Mouse (Mus musculus): Measurements from ENCODE around the gene Stmn1. TPM values are rescaled to one million over a fixed set of nuclear protein-coding genes. Genes with fewer than 3 reads are reported as not detected.

Stmn1 gene
- total RNA-seq, 2 experiments from 2014 or later: 425 to 454 TPM

- no peak for DNase-seq (ENCODE audit: low spot score in 2 of 2)
Observed at GRCm38 (mm10) chr4:134457130-134457825, 10.8 kb upstream of the Stmn1 start.

GRCm38 (mm10) chr4:134458856-134459255 lies 9.3 kb upstream of the Stmn1 start:
- no peak for DNase-seq (ENCODE audit: low spot score in 2 of 2)

GRCm38 (mm10) chr4:134460277-134460676 lies 7.8 kb upstream of the Stmn1 start:
- DNase-seq (ENCODE audit: low spot score in 2 of 2): no peak

- DNase-seq (ENCODE audit: low spot score in 2 of 2): no peak
Observed at GRCm38 (mm10) chr4:134461252-134461651, 6.9 kb upstream of the Stmn1 start.

- DNase-seq (ENCODE audit: low spot score in 2 of 2): no peak
Observed at GRCm38 (mm10) chr4:134465789-134466188, 2.3 kb upstream of the Stmn1 start.

- DNase-seq (ENCODE audit: low spot score in 2 of 2): no peak
Observed at GRCm38 (mm10) chr4:134466381-134467262, 1.5 kb upstream of the Stmn1 start.

GRCm38 (mm10) chr4:134467435-134468214 lies 495 bp upstream of the Stmn1 start:
- no peak for DNase-seq (ENCODE audit: low spot score in 2 of 2)

DNA sequence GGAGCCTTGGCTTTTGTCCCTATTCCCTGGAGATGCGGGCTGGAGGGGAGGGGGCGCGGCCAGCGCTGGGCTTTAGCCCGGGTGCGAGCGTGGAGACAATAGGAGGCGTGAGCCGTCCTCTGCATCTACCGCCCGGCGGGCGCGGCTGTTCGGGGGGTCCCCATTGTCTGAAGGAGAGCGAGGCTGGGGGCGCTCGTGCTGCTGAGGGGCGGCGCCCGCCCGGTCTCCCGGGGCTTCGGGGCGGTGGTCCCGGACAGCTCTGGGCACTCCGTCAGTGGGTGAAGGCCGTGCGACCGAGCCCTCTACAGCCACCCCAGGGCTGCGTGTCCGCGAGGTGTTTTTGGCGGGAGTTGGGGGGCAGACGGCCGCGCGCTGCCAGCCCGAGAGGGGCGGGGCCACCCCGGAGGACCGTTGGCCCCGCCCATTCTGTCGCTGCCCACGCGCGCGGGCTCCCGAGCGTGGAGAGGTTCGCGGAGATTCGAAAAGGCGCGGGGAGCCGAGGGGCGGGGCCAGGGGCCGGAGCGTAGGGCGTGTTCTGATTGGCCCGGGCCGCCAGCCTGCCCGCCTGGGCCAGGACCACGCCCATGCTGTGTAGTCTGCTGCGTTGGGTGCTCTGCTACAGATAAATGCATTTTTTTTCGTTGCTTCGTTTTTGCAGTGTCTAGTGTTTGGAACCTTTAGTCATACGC lies 602 bp downstream of the Stmn1 start:
- peak; percentile 90 to 95 for DNase-seq (ENCODE audit: low spot score in 2 of 2)

DNA sequence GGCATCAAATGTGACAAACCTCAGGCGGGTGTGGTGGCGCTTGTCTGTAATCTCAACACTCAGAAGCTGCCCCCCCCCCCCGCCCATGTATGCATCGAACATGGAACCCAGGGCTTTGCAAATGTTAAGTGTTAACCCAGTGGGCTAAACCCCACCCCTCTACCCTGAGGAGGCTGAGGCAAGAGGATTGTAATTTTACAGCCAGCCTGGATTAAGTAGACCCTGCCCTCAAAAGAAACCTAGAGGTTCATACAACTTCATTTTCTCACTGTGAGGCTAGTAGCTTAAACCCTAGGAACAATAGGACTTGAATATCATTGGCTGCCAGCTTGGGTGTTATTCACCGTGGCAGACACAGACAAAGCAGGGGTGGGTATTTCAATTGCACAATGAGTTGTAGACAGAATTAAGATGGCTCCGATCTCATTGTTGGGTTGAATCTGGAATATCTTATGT lies 1.2 kb downstream of the Stmn1 start:
- DNase-seq (ENCODE audit: low spot score in 2 of 2): no peak

DNA sequence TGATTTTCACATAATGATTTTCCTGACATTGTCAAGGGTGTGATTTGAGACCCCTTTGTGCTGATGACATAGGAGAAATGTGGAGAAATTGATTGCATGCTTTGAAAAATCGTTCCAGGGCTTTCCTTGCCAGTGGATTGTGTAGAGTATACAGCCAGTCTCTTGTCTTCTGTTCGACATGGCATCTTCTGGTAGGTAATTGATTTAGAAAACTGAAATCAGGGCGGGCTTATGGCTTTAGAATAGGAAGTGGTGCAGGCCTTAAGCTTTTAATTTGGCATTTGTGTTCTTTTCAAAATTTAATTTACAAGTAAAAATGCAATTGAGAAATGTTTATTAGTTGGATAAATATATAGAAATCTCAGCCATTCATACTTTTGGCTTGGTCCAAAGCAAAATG lies 1.9 kb downstream of the Stmn1 start:
- DNase-seq (ENCODE audit: low spot score in 2 of 2): no peak

DNA sequence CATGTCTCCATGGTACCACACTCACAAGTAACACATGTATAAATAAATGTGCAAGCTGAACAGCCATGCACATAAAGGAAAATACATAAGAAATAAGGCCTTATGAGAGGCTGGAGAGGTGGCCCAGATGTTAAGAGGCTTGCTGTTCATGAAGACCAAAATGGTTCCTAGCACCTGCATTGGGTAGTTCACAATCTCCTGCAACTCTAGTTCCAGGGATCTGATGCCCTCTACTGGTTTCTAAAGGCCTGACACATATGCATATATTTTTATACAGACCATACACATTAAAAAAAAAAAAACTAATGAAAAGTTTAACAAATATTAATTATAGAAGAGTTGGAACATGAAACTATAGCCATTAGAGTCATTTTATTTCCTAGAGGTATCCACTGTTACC lies 3.3 kb downstream of the Stmn1 start:
- no peak for DNase-seq (ENCODE audit: low spot score in 2 of 2)

- no peak for DNase-seq (ENCODE audit: low spot score in 2 of 2)
Observed at GRCm38 (mm10) chr4:134473764-134474163, 5.6 kb downstream of the Stmn1 start.

DNA sequence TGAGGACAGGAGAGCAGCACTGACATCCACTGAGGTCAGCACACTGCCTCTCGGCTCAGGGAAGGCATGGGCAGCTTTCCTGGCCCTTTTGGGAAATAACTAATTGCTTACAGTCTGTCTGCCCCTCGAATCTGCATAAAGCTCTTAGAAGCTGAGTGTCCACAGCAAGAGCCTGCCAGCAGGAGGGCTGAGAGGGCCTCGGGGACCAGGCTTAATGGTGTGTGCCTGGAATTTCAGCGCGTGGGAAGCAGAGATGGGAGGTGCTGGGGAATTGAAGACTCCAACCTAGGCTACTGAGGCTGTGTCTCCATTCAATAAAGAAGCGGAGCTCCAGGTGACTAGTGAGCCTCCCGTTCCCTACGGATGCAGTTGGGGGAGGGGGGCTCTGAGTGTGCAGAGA lies 6.1 kb downstream of the Stmn1 start:
- no peak for DNase-seq (ENCODE audit: low spot score in 2 of 2)

- no peak for DNase-seq (ENCODE audit: low spot score in 2 of 2)
Observed at GRCm38 (mm10) chr4:134476899-134477298, 8.8 kb downstream of the Stmn1 start.

DNA sequence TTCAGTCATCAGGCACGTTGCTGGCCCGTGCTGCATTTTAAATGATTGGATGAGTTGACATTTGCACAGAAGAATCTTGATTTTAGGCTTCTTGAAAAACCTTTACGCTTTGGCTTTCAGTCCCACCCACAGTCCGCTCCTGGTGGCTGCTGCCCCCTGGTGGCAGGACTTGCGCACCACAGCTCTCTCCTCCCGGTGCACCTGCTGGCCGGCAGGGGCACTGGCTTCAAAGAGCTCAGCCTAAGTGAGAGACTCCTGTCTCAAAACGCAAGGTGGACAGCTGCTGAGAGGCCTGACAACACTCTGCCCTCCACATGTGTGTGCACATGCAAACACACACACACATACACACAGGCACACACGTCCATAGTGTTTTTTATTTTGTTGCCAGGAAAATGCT lies 9.9 kb downstream of the Stmn1 start:
- DNase-seq (ENCODE audit: low spot score in 2 of 2): peak; percentile 93 to 94

GRCm38 (mm10) chr4:134479839-134480238 lies 11.7 kb downstream of the Stmn1 start:
- no peak for DNase-seq (ENCODE audit: low spot score in 2 of 2)

DNA sequence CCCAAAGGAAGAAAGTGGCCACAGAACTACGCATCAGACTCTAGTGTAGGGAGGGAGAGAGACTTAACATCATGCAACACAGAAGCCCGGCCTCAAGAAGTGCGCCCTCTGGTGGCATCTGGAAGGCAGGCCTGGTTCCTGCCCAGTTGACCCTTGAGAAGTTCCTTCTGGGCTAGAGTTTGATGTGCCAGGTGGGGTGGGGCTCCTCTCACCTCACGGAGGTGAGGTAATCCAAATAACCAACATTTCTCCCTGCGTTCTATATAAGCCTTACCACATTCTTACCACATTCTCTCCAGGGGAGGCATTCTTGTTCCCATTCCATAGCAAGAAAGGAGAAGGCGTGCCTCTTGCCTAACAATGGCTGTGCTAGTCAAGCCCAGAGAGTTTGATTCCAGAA lies 12.7 kb downstream of the Stmn1 start:
- DNase-seq (ENCODE audit: low spot score in 2 of 2): peak; percentile 67 to 68

DNA sequence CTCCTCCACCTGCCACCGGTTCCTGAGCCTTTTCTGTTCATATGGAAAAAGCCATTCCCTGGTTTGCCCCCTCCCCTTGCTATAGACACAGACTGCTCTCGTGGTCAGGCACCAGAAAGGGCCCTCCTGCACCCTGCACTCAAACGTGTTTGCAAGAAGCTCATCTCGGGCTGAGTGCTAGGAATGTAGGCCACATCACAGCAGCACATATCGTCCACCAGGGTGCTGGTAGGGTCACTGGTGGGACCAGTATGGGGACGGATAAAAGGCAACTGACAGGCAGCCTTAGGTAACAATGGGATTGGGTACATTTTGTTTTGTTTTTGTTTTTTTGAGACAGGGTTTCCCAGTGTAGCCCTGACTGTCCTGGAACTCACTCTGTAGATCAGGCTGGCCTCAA lies 13.2 kb downstream of the Stmn1 start:
- DNase-seq (ENCODE audit: low spot score in 2 of 2): no peak

DNA sequence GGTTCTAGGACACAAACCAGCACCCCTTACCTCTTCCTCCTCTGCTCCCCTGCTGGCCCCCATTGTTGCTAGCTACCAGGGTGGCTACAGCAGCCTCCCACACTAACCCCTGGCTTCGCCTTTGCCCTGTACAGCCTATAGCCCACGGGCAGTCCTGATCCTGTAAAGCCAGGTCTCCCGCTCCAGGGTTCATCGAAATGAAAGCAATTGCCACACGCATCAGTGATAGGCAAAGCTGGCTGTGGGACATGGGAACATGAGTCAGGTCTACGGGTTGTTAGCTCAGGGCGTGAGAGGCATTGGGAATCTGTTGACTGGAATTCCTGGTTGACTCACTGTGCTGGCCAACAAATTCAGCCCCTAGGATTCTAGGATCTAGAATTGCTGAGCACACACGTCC lies 14.3 kb downstream of the Stmn1 start:
- no peak for DNase-seq (ENCODE audit: low spot score in 2 of 2)

GRCm38 (mm10) chr4:134483078-134483688 lies 15.1 kb downstream of the Stmn1 start:
- DNase-seq (ENCODE audit: low spot score in 2 of 2): no peak

DNA sequence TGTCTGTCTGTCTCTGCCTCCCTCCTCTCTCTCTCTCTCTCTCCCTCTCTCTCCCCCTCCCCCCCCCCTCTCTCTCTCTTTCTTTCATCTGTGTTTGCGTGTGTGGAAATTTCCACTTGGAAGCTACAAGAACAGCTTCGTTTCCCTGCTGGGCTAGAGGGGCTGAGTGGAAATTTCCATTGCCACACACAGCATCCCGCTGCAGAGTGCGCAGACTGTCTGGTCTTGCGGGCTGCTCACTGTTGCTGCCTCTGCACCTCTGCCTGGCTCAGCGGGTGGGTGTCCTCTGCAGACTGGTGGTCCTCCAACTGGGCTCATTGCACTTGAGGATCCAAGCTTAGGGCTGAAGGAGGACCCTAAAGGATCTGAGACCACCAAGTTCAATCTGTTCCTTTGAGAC lies 15.6 kb downstream of the Stmn1 start:
- no peak for DNase-seq (ENCODE audit: low spot score in 2 of 2)

Measured in layer of hippocampus, postnatal 14 days (tissue).